Mouse (Mus musculus): Measurements from ENCODE around the gene Lrrc8c. TPM values are rescaled to one million over a fixed set of nuclear protein-coding genes. Genes with fewer than 3 reads are reported as not detected.

The Lrrc8c gene
- polyA plus RNA-seq, 1 experiment = 7.9 TPM

DNA sequence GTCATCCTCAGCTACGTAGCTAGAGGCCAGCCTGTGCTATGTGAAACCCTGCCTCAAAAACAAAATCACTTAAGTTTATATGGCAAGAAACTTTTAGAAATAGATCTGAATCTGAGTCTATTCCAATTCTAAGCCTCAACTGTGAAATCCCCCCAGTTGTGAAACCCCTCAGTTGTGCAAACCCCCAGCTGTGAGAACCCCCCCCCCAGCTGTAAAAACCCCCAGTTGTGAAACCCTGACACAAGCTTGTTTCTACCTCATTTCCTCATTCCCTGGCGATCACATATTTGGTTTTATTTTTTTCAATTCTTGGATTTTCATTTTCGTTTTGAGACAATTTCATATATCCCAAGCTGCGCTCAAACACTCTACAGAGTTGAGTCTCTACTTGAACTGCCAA lies 39.3 kb downstream of the Lrrc8c start:
- TF ChIP-seq POLR2A (IDR thresholded peaks at IDR 0.05; ENCODE audit: borderline replicate concordance, insufficient read depth, low read length) (no peak), CTCF (IDR thresholded peaks at IDR 0.05; ENCODE audit: borderline replicate concordance, insufficient read depth, low read depth, low read length) (no peak)
- DNase-seq = no peak
- Histone ChIP-seq H3K27ac (ENCODE audit: insufficient read depth, low read length) (no peak overlapping the region), H3K4me3 (replicated peaks; ENCODE audit: insufficient read depth, low read depth, low read length) (no peak overlapping the region), H3K27me3 (ENCODE audit: control insufficient read depth, insufficient read depth, low read length) (no peaks in the 10 kb centered on the region), H3K4me1 (ENCODE audit: control insufficient read depth, insufficient read depth, low read length) (no peaks in the 10 kb centered on the region)
- WGBS = 95% methylated on average over 4 of the region's 4 CpGs

DNA sequence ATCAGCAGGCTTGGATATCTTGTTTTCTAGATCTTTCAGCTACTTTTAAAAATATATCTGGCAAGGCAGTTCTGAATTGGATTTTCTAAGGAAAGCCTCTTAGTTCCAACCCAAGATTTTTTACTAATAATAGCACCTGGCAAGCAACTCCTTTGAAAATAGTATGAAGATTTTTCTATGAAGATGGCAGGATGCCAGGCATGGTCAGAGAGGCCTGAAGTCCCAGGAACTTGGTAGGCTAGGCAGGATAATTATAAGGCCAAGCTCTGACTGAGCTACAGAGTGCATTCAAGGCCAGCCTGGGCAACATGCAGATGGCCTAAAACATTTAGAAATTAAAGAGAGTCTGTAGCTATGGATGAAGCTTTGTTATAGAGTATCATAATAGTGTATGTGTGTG lies 42.7 kb downstream of the Lrrc8c start:
- DNase-seq = no peak

DNA sequence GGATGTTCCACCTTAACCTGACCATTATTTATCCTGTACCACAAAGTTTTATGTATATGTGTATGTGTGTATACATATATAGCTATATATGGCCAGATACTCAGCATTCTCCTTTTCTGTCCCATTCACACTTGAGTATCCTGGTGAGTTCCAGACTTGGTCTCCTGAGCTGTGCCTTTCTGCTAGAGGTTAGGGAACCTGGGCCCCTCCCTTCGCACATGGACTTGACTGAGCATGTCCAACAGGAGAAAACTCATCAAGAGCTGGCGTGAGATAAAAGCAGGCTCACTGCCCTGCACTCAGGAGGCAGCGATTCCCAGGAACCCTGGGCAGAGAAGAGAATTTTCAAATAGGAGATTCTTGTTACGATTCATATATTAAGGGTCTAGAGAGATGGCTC lies 45.6 kb downstream of the Lrrc8c start:
- H3K27ac ChIP-seq (ENCODE audit: insufficient read depth, low read length) = no peak overlapping the region
- no peaks in the 10 kb centered on the region for H3K27me3 ChIP-seq (ENCODE audit: control insufficient read depth, insufficient read depth, low read length)
- no peak for DNase-seq
- no peaks in the 10 kb centered on the region for H3K4me1 ChIP-seq (ENCODE audit: control insufficient read depth, insufficient read depth, low read length)
- H3K4me3 ChIP-seq (replicated peaks; ENCODE audit: insufficient read depth, low read depth, low read length) = no peak overlapping the region
- TF ChIP-seq POLR2A (IDR thresholded peaks at IDR 0.05; ENCODE audit: borderline replicate concordance, insufficient read depth, low read length) (no peak), CTCF (IDR thresholded peaks at IDR 0.05; ENCODE audit: borderline replicate concordance, insufficient read depth, low read depth, low read length) (no peak)
- 69% methylated on average over 4 of the region's 4 CpGs for WGBS

More for the DNA sequence above, 42.7 kb downstream of the Lrrc8c start:
- Histone ChIP-seq H3K27ac (ENCODE audit: insufficient read depth, low read length) (no peak overlapping the region), H3K27me3 (ENCODE audit: control insufficient read depth, insufficient read depth, low read length) (no peaks in the 10 kb centered on the region), H3K4me3 (replicated peaks; ENCODE audit: insufficient read depth, low read depth, low read length) (no peak overlapping the region), H3K4me1 (ENCODE audit: control insufficient read depth, insufficient read depth, low read length) (no peaks in the 10 kb centered on the region)
- TF ChIP-seq CTCF (IDR thresholded peaks at IDR 0.05; ENCODE audit: borderline replicate concordance, insufficient read depth, low read depth, low read length) (no peak), POLR2A (IDR thresholded peaks at IDR 0.05; ENCODE audit: borderline replicate concordance, insufficient read depth, low read length) (no peak)

DNA sequence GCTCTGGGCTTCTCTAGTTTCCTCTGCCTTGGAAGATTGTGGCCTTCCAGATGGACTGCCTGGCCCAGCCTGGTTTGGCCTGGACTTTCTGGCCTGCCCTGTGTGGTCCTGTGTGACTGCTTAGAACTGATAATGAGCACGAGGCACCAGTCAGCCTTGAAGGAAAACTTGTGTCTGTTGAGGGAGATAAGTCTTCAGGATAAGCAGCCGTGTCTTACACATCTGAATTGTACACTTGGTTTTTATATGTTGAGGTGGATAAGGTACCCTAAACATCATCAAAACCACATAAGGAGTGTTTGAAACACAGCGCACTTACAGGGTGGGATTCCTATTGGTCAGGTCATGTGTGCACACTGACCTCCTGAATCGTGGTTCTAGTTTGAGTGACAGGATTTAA lies 46.6 kb downstream of the Lrrc8c start:
- 86% methylated on average over 4 of the region's 4 CpGs for WGBS
- Histone ChIP-seq H3K27me3 (ENCODE audit: control insufficient read depth, insufficient read depth, low read length) (no peaks in the 10 kb centered on the region), H3K4me3 (replicated peaks; ENCODE audit: insufficient read depth, low read depth, low read length) (no peak overlapping the region), H3K27ac (ENCODE audit: insufficient read depth, low read length) (no peak overlapping the region), H3K4me1 (ENCODE audit: control insufficient read depth, insufficient read depth, low read length) (no peaks in the 10 kb centered on the region)
- DNase-seq = no peak
- no peak for TF ChIP-seq POLR2A (IDR thresholded peaks at IDR 0.05; ENCODE audit: borderline replicate concordance, insufficient read depth, low read length)

DNA sequence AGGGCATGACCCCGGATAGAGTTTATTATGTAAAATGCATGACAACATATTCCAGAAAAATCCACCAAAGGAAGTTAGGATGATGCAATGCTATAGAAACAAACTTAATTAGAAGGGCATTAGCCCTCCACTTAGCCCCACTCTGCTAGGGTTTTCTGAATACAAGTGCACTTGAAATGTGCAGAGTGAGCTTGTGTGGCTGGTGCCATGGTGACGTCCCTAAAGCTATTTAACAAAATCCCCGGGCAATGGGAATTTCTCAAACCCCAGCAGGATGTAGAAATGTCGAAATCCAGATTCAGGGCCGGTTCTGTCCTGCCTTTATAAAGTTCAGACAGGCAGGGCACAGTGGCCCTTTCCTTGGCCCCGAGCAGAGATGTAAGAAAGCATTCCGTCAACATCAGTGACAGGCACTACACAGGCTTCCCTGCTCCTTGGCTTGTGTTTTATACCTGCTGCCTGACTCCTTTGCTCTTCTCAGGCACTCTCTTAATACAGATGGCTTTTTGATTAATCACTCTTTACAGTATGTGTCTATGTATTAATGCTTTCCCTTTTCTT lies 47.7 kb downstream of the Lrrc8c start:
- Histone ChIP-seq H3K27ac (ENCODE audit: insufficient read depth, low read length) (no peak overlapping the region), H3K4me3 (replicated peaks; ENCODE audit: insufficient read depth, low read depth, low read length) (no peak overlapping the region)

DNA sequence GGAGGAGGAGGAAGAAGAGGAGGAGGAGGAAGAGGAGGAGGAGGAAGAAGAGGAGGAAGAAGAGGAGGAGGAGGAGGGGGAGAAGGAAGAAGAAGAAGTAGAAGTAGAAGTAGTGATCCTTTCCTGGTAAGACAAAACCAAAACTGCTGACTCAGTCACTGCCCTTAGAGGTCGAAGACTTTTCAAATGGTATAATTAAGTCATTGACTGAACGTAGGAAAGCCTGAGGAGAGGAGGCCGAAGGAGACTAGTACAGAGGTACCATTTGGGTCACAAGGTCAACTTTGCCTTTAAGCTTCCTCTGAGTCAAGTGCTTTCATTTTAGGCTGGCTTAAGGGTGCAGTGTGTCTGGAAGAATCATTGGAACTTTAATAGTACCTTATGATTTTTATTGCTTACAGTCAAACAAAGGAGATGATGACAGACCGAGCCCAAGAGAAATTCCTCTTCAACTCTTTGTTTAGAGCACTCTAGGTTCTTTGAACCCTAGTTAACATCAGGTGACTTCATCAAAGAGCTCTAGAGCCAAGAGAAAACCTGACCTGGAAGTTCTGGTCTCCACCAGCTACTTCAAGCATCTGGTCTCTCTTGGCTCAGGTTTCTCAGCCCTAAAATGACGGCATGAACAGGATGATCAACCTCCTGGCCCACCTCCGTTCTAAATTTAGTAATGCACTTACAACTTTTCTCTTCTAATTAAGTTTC lies 49.0 kb downstream of the Lrrc8c start:
- Histone ChIP-seq H3K4me1 (ENCODE audit: control insufficient read depth, insufficient read depth, low read length) (no peaks in the 10 kb centered on the region), H3K27me3 (ENCODE audit: control insufficient read depth, insufficient read depth, low read length) (no peaks in the 10 kb centered on the region), H3K27ac (ENCODE audit: insufficient read depth, low read length) (no peak overlapping the region), H3K4me3 (replicated peaks; ENCODE audit: insufficient read depth, low read depth, low read length) (no peak overlapping the region)
- 77% methylated on average over 6 of the region's 6 CpGs for whole genome bisulfite sequencing
- TF ChIP-seq CTCF (IDR thresholded peaks at IDR 0.05; ENCODE audit: borderline replicate concordance, insufficient read depth, low read depth, low read length) = no peak
- no peak for DNase-seq

More for the DNA sequence above, 47.7 kb downstream of the Lrrc8c start:
- H3K27me3 ChIP-seq (ENCODE audit: control insufficient read depth, insufficient read depth, low read length) = no peaks in the 10 kb centered on the region
- WGBS = 63% methylated on average over 7 of the region's 7 CpGs
- no peaks in the 10 kb centered on the region for H3K4me1 ChIP-seq (ENCODE audit: control insufficient read depth, insufficient read depth, low read length)
- DNase-seq = no peak
- TF ChIP-seq CTCF (IDR thresholded peaks at IDR 0.05; ENCODE audit: borderline replicate concordance, insufficient read depth, low read depth, low read length) = no peak
- no peak for TF ChIP-seq POLR2A (IDR thresholded peaks at IDR 0.05; ENCODE audit: borderline replicate concordance, insufficient read depth, low read length)

DNA sequence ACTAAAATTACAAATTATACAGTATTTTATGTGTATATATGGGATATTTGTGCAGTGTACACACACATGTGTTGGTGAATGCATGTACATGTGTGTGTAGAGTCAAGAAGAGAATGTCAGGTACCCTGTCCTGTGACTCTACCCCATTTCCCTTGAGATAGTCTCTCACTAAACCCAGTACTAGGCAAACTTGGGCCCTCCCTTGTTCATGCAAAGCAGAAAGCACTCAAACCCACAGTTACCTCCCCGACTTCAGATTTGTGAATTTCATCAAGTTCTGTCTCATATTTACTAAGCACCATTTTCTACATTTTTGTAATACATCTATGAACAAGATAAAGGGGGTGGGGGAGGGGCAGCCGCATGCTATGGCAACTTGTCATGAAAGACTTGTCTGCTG lies 50.0 kb downstream of the Lrrc8c start:
- Histone ChIP-seq H3K27ac (ENCODE audit: insufficient read depth, low read length) (no peak overlapping the region), H3K4me3 (replicated peaks; ENCODE audit: insufficient read depth, low read depth, low read length) (no peak overlapping the region), H3K4me1 (ENCODE audit: control insufficient read depth, insufficient read depth, low read length) (no peaks in the 10 kb centered on the region), H3K27me3 (ENCODE audit: control insufficient read depth, insufficient read depth, low read length) (no peaks in the 10 kb centered on the region)
- TF ChIP-seq CTCF (IDR thresholded peaks at IDR 0.05; ENCODE audit: borderline replicate concordance, insufficient read depth, low read depth, low read length) = no peak
- TF ChIP-seq POLR2A (IDR thresholded peaks at IDR 0.05; ENCODE audit: borderline replicate concordance, insufficient read depth, low read length) = no peak
- 90% methylated on average over 2 of the region's 2 CpGs for WGBS
- DNase-seq = no peak

DNA sequence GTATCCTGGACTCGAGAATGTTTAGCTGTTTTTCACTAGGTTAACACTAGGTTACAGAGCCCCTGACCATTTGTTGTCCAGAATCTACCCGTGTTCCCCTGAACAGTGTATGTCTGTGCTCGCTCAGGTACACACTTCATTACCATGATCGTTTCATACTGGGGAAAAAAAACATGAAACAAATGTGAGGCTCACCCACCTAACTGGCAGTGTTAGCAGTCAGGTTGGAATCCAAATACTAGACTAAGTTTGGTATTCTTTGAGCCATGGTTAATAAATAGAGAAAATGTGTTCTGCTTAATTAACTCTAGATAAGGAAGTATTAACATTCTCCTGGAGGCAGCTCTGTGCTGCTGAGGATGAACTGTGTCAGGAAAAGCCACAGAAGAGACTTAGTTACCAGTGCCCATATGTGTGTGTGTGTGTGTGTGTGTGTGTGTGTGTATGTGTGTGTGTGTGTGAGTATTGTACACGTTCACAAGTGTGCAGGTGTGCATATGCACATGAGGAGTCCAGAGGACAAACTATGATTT lies 53.0 kb downstream of the Lrrc8c start:
- TF ChIP-seq CTCF (IDR thresholded peaks at IDR 0.05; ENCODE audit: borderline replicate concordance, insufficient read depth, low read depth, low read length) = no peak
- TF ChIP-seq POLR2A (IDR thresholded peaks at IDR 0.05; ENCODE audit: borderline replicate concordance, insufficient read depth, low read length) = no peak
- H3K4me3 ChIP-seq (replicated peaks; ENCODE audit: insufficient read depth, low read depth, low read length) = no peak overlapping the region
- peaks cover 5% of the 10 kb centered on the region; the same call in 1 of the 2 replicates for H3K4me1 ChIP-seq (ENCODE audit: control insufficient read depth, insufficient read depth, low read length)
- no peaks in the 10 kb centered on the region for H3K27me3 ChIP-seq (ENCODE audit: control insufficient read depth, insufficient read depth, low read length)
- H3K27ac ChIP-seq (ENCODE audit: insufficient read depth, low read length) = no peak overlapping the region
- WGBS = 72% methylated on average over 5 of the region's 5 CpGs
- no peak for DNase-seq
